Mouse (Mus musculus): ENCODE results near the gene Mrps26. TPM values are rescaled to one million over a fixed set of nuclear protein-coding genes. Genes with fewer than 3 reads are reported as not detected.

Gene Mrps26
- total RNA-seq, 2 experiments from 2014 or later = 67.3 to 71.9 TPM

Other genes with a start within 250 kb of the Mrps26 start
- gene Cpxm1, start 166.2 kb upstream of the Mrps26 start, total RNA-seq (2015) = 0.29 and 1.9 TPM in 2 replicates
- 0.58 and 2.9 TPM in 2 replicates for gene Cpxm1, start 166.2 kb upstream of the Mrps26 start, total RNA-seq (2017)
- gene Gm28372, start 158.5 kb upstream of the Mrps26 start, total RNA-seq (2015) = not detected in 2 replicates
- gene Gm28372, start 158.5 kb upstream of the Mrps26 start, total RNA-seq (2017) = not detected in 2 replicates
- not detected in 2 replicates for gene 1700020A23Rik, start 158.5 kb upstream of the Mrps26 start, total RNA-seq (2015)
- not detected in 2 replicates for gene 1700020A23Rik, start 158.5 kb upstream of the Mrps26 start, total RNA-seq (2017)
- not detected in 2 replicates for gene Tmem239, start 157.3 kb upstream of the Mrps26 start, total RNA-seq (2015)
- gene Tmem239, start 157.3 kb upstream of the Mrps26 start, total RNA-seq (2017) = not detected in 2 replicates
- 102 and 115 TPM in 2 replicates for gene Vps16, start 139.4 kb upstream of the Mrps26 start, total RNA-seq (2015)
- 124 and 152 TPM in 2 replicates for gene Vps16, start 139.4 kb upstream of the Mrps26 start, total RNA-seq (2017)
- gene Pced1a, start 139.0 kb upstream of the Mrps26 start, total RNA-seq (2015) = 10.3 and 15.5 TPM in 2 replicates
- 11.7 and 13.6 TPM in 2 replicates for gene Pced1a, start 139.0 kb upstream of the Mrps26 start, total RNA-seq (2017)
- 47.2 and 67.1 TPM in 2 replicates for gene Ptpra, start 113.5 kb upstream of the Mrps26 start, total RNA-seq (2015)
- gene Ptpra, start 113.5 kb upstream of the Mrps26 start, total RNA-seq (2017) = 123 and 143 TPM in 2 replicates
- not detected in 2 replicates for gene Oxt, start 12.4 kb downstream of the Mrps26 start, total RNA-seq (2015)
- not detected in 2 replicates for gene Oxt, start 12.4 kb downstream of the Mrps26 start, total RNA-seq (2017)
- gene Avp, start 18.8 kb downstream of the Mrps26 start, total RNA-seq (2015) = not detected in 2 replicates
- not detected in 2 replicates for gene Avp, start 18.8 kb downstream of the Mrps26 start, total RNA-seq (2017)
- gene Fastkd5, start 66.3 kb downstream of the Mrps26 start, total RNA-seq (2015) = 16.1 and 21.0 TPM in 2 replicates
- 20.3 and 22.8 TPM in 2 replicates for gene Fastkd5, start 66.3 kb downstream of the Mrps26 start, total RNA-seq (2017)
- gene Ubox5, start 66.3 kb downstream of the Mrps26 start, total RNA-seq (2015) = 5.7 and 9.3 TPM in 2 replicates
- gene Ubox5, start 66.3 kb downstream of the Mrps26 start, total RNA-seq (2017) = 7.1 and 7.3 TPM in 2 replicates
- gene Lzts3, start 79.1 kb downstream of the Mrps26 start, total RNA-seq (2015) = 0.15 and 0.32 TPM in 2 replicates
- gene Lzts3, start 79.1 kb downstream of the Mrps26 start, total RNA-seq (2017) = 0.27 TPM in 1 of 2 replicates, not detected in the other
- 50.5 and 75.9 TPM in 2 replicates for gene Ddrgk1, start 100.9 kb downstream of the Mrps26 start, total RNA-seq (2015)
- 72.4 and 107 TPM in 2 replicates for gene Ddrgk1, start 100.9 kb downstream of the Mrps26 start, total RNA-seq (2017)
- 39.0 and 43.1 TPM in 2 replicates for gene Itpa, start 103.9 kb downstream of the Mrps26 start, total RNA-seq (2015)
- 78.5 and 87.3 TPM in 2 replicates for gene Itpa, start 103.9 kb downstream of the Mrps26 start, total RNA-seq (2017)
- 0.15 TPM in 1 of 2 replicates, not detected in the other for gene Slc4a11, start 133.8 kb downstream of the Mrps26 start, total RNA-seq (2015)
- not detected in 2 replicates for gene Slc4a11, start 133.8 kb downstream of the Mrps26 start, total RNA-seq (2017)